Mouse (Mus musculus): Measurements from ENCODE around the gene Casc4.

Gene Casc4

GRCm38 (mm10) chr2:121866632-121867050 lies at the start of gene Casc4:
TSS of gene Casc4 (plus strand) at chr2:121866970.
- peak; percentile 97 for DNase-seq (ENCODE audit: extremely low spot score)

DNA sequence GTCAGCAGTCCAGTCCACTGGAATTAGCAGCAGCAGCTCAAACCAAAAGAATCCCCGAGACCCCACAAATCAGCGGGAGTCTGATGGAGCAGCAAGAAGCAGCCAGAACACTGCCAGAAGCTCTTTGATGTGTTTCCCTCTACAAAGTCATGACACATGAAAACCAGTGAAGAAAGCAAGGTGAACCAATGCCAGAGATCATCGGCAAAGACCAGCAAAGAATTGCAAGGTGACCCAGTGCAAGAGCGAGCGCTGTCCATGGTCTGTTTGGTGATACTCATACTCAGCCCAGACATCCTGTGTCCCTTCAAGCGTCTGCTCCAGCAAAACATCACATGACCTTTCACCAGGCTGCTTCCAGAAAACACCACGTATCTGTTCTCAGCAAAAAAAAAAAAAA lies 45.0 kb upstream of the Casc4 start:
- DNase-seq (ENCODE audit: extremely low spot score) = no peak

- DNase-seq (ENCODE audit: extremely low spot score) = no peak
Measured at GRCm38 (mm10) chr2:121824653-121825052, 42.1 kb upstream of the Casc4 start.

- DNase-seq (ENCODE audit: extremely low spot score) = no peak
Measured at GRCm38 (mm10) chr2:121826189-121826588, 40.6 kb upstream of the Casc4 start.

DNA sequence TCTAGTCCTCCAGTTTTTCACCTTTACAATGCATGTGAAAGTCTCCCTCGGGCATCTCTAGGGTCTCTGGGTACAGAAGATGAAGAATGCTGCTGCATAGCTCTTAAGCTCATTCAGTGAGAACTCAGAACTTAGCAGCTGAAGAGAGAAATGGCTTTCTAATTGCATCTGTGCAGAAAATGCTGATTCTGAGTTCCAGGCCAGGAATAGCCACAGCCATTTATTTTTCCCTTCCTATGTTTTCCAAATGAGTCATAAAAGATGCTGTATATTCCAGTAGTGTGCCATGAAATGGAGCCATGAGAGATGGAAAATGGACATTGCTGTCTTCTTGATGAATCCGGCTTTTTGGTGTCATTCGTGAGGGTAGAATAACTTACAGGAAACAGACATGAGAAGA lies 38.4 kb upstream of the Casc4 start:
- DNase-seq (ENCODE audit: extremely low spot score) = no peak

DNA sequence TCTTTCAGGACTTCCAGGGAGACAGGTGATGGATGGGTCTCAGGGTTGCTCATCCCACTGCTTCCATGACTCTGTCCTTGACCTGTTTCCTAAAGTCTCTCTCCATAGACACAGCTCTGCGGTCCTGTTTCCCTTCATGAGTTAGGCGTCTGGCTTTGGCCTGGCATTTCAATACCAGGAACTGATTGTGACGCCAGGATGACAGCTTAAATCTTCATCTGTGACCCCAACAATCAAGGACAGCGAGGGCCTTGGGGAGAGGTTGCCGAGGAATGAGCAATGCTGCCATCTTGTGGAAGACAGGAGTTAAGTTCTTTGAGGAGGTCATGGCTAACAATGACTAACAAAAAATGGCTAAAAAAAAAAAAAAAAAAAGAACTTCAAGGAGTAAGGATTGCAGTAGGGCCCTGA lies 34.3 kb upstream of the Casc4 start:
- peak; percentile 68 for DNase-seq (ENCODE audit: extremely low spot score)

GRCm38 (mm10) chr2:121834926-121835325 lies 31.8 kb upstream of the Casc4 start:
- DNase-seq (ENCODE audit: extremely low spot score) = no peak

DNA sequence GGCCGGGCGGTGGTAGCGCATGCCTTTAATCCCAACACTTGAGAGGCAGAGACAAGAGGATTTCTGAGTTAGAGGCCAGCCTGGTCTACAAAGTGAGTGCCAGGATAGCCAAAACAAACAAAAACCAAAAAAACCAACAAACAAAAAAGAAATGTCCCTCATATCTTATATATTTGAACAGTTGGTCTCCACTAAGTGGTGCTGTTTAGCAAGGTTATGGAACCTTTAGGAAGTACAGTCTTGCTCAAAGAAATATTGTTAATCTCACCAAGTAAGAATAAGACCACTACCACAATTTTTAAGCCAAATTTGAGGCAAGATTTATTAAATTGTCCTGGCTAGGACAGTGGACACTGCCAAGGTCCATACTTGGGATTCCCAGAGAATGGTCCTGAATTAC lies 25.3 kb upstream of the Casc4 start:
- no peak for DNase-seq (ENCODE audit: extremely low spot score)

DNA sequence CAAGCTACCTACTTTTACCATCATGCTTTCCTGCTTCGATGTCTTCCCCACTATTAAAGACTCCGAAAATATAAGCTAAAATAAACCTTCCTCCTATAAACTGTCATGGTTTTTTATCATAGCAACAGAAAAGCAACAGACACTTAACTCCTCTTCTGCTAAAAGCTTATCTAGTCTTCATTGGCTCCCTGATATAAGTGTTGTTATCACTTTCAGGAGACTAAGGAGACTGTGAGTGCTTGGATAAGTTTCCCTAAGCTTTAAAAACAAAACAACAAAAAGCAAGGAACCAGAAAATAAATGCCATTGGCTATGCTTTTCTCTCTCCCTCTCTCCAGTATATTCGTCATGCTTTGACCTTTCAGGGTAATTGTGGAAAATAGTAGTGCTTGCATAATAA lies 24.5 kb upstream of the Casc4 start:
- no peak for DNase-seq (ENCODE audit: extremely low spot score)

GRCm38 (mm10) chr2:121846050-121846449 lies 20.7 kb upstream of the Casc4 start:
- DNase-seq (ENCODE audit: extremely low spot score) = no peak

DNA sequence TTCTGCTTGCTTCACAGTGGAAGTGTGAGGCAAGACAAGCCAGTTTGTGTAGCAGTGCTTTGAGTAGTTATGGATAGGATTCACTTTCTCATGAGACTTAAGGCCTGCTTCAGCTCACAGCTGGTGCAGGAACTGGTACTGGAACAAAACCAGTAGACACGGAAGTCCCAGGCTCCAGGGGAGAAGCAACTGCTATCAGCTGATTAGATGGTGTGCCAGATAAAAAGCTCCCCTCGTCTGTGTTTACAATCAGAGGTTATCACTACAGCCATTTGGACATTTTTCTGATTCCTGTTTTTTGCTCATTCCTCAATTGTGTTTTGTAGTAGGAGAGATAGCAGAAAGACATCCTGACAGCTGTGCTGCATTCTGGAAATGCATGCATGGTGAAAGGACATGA lies 14.7 kb upstream of the Casc4 start:
- no peak for DNase-seq (ENCODE audit: extremely low spot score)

GRCm38 (mm10) chr2:121853974-121854373 lies 12.8 kb upstream of the Casc4 start:
- DNase-seq (ENCODE audit: extremely low spot score) = no peak

GRCm38 (mm10) chr2:121859380-121859980 lies 7.3 kb upstream of the Casc4 start:
- no peak for DNase-seq (ENCODE audit: extremely low spot score)

DNA sequence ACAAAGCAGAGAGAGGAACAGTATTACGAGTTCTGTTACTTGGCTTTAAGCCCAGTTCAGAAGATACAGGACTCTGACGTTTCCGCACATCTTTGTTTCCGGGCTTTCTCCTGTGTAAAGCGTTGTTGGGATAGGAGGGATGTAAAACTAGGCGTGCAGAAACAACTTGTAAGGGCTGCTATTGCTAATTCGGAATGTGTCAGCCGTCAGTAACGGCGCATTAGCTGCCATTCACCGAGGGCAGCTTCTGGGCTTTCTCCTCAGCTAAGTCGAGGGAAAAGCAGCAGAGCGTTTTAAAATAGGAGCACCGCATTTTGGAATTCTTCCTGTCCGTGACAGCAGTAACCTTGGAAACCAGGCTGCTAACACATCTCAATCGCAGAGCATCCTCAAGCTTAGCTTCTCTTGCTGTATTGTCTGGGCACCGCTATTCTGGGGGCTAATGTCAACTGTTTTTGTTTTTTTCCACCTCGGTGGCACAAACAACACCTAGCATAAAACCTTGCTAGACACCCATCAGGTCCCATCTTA lies 634 bp upstream of the Casc4 start:
- no peak for DNase-seq (ENCODE audit: extremely low spot score)

DNA sequence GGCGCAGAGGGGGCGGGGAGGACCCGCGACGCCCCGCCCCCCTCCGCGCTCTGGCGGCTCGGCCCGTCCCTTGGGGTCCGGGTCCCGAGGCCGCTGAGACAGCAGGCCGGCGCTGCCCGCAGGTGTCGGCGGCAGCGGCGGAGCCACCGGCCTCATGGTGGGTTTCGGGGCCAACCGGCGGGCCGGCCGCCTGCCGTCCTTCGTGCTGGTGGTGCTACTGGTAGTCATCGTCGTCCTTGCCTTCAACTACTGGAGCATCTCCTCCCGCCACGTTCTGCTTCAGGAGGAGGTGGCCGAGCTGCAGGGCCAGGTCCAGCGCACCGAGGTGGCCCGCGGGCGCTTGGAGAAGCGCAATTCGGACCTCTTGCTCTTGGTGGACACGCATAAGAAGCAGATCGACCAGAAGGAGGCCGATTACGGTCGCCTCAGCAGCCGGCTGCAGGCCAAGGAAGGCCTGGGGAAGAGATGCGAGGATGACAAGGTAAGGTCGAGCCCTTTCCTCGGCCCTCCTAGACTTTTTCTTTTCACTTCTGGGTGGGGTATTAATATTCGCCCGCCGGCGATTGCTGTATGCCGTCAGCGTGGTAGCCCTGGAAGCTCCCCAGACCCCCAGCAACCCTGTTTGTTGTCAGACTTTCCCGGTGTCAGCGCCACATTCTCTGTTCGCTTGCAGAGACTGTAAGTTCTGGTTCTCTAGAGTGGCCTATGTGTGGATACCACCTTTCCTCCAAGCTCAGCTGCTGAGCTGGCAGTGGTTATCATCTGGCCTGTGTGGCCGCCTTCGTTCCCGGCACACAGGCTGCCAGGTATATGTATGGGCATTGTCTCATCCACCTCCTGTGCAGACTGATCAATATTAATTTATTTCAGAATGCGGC lies 520 bp downstream of the Casc4 start:
- DNase-seq (ENCODE audit: extremely low spot score) = no peak

- DNase-seq (ENCODE audit: extremely low spot score) = no peak
Measured at GRCm38 (mm10) chr2:121879506-121879905, 12.7 kb downstream of the Casc4 start.

- no peak for DNase-seq (ENCODE audit: extremely low spot score)
Measured at GRCm38 (mm10) chr2:121885509-121886106, 18.8 kb downstream of the Casc4 start.

DNA sequence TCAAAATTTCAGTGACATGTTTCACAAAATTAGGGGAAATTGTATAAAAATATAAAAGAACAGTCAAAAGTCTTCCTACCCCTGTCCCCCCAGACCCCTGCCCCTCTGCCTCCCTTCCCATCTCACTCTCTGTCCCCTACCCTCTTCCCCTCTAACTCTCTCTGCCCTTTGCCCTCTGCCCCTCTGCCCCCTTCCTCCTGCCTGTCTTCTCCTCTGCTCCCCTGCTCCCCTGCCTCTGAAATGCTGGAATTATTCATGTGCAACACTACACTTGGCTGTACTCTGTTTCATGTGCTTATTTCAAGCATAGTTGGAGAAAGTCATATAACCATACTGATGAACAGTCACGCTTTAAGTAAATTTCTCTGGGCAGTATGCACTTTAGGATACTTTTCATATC lies 19.6 kb downstream of the Casc4 start:
- DNase-seq (ENCODE audit: extremely low spot score) = no peak

DNA sequence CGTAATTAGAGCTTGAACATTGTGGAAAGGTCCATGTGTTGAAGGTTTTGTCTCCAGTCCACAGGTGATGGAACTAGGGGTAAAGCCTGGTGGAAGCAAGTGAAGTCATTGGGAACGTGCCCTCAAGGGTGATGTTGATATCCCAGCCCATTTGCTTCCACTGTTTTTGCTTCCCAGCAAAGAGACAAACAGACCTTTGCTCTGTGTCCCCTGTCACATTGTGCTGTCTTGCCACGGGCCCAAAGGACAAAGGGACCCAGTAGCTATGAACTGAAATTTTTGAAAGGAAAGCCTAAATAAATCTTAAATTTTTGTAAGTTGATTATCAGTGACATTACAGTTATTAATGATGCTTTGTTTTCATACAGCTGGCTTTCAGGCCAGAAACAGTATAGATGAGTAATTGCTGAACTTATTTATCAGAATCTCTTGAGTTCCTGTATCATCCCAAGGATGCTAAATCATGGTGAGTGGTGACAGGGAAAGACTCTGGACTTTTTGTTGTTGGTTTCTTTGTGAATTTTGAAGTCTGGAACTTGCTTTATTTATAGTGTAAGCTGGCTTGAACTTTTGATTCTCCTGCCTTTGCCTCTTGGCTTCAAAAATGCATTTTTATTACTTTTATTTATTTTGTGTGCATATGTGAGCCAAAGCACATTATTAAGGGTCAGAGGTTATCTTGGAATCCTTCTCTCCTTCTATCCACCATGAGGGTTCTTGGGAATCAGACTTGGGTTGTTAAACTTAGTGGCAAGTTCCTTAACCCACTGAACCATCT lies 22.1 kb downstream of the Casc4 start:
- no peak for DNase-seq (ENCODE audit: extremely low spot score)

- DNase-seq (ENCODE audit: extremely low spot score) = no peak
Measured at GRCm38 (mm10) chr2:121895261-121895660, 28.5 kb downstream of the Casc4 start.

DNA sequence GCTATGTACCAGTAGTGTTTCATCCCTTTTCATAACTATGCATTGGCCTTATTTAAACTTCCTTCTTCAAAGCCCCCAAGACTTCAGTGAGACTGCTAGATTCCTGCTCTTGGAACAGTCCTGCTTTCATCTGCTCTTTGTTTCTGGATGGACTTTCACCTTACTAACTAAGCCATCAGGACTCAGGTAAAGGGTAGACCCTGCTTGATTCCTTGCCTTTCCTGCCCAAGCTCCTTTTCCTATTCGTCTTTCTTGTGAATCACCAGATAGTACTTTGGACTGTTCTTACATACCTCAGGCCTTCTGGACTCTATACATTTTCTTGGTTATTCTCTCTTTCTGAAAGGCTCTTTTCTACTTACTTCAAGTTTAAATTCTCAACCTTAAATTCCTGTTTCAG lies 30.1 kb downstream of the Casc4 start:
- no peak for DNase-seq (ENCODE audit: extremely low spot score)

- no peak for DNase-seq (ENCODE audit: extremely low spot score)
Measured at GRCm38 (mm10) chr2:121909975-121910374, 43.2 kb downstream of the Casc4 start.
